Mouse (Mus musculus) kidney, adult 2 months (tissue): ENCODE data around the gene Tanc1. TPM values are rescaled to one million over a fixed set of nuclear protein-coding genes. Genes with fewer than 3 reads are reported as not detected.

Experiments used
- DNase-seq: peaks from one replicate; pipeline ENCODE4 v3.0.0; 2021
- H3K27ac ChIP-seq: fragments of 200-500 bp; 2 replicates; pipeline ENCODE4 v1.5.1; 2012; ENCODE audit warnings: low read depth, low read length, control low read depth, inconsistent platforms; ENCODE audit not compliant: insufficient read depth
- H3K27me3 ChIP-seq: fragments of 200-500 bp; replicated peaks from 2 replicates; pipeline ENCODE4 v1.6.1; 2012; ENCODE audit warnings: mild to moderate bottlenecking, moderate library complexity, low read length, inconsistent platforms; ENCODE audit not compliant: control insufficient read depth, insufficient read depth
- H3K36me3 ChIP-seq: fragments of 200-500 bp; 2 replicates; pipeline ENCODE4 v1.6.1; 2012; ENCODE audit warnings: mild to moderate bottlenecking, moderate library complexity, low read length, inconsistent platforms; ENCODE audit not compliant: control insufficient read depth, insufficient read depth
- H3K4me1 ChIP-seq: fragments of 200-500 bp; 2 replicates; pipeline ENCODE4 v1.6.1; 2011; ENCODE audit warnings: low read length; ENCODE audit not compliant: control insufficient read depth, insufficient read depth
- H3K4me3 ChIP-seq: fragments of 200-500 bp; 2 replicates; pipeline ENCODE4 v1.5.1; 2011; ENCODE audit warnings: mild to moderate bottlenecking, low read depth, low read length, control low read depth; ENCODE audit not compliant: insufficient read depth
- CTCF ChIP-seq: fragments of 200-500 bp; conservative IDR thresholded peaks from 2 replicates; pipeline ENCODE4 v1.5.1; 2011; ENCODE audit warnings: low read depth, mild to moderate bottlenecking, control low read depth, low read length, moderate library complexity, mixed read lengths; ENCODE audit not compliant: insufficient read depth, insufficient read length
- POLR2A ChIP-seq: fragments of 200-500 bp; IDR thresholded peaks from one replicate; pipeline ENCODE4 v1.6.1; 2011; ENCODE audit warnings: low read depth, low read length, control low read depth
- WGBS: fragments of 180-500 bp; shearing (Covaris S2); methylation state at CpG from one replicate; pipeline ENCODE4 v1.1.7; 2018; 5-methylcytosine and 5-hydroxymethylcytosine counted together
- polyA plus RNA-seq: library from polyadenylated mRNA; depleted of rRNA; stranded (reverse); fragments of >200 nt; gene quantifications from 2 replicates; pipeline ENCODE4 v1.2.3, GENCODE M21; 2012

Tanc1 gene
- polyA plus RNA-seq, 1 experiment, result 24.0 TPM

GRCm38 (mm10) chr2:59599338-59600111 lies 12.3 kb upstream of the Tanc1 start:
- WGBS, result 5% methylated on average over 7 of the region's 7 CpGs
- Histone ChIP-seq H3K4me3 (no peak overlapping the region), H3K36me3 (no peaks in the 10 kb centered on the region), H3K27me3 (no peaks in the 10 kb centered on the region), H3K4me1 (peaks cover 22% of the 10 kb centered on the region; the same call in 1 of the 2 replicates), H3K27ac (peak overlapping the region; percentile 7; the same call in 1 of the 2 replicates)
- TF ChIP-seq CTCF, result no peak
- DNase-seq, result peak; percentile 68

GRCm38 (mm10) chr2:59600123-59600840 lies 11.6 kb upstream of the Tanc1 start:
- TF ChIP-seq CTCF, result no peak
- no peak for TF ChIP-seq POLR2A
- peak overlapping the region; percentile 7; the same call in 1 of the 2 replicates for H3K27ac ChIP-seq
- no peaks in the 10 kb centered on the region for H3K27me3 ChIP-seq
- H3K4me1 ChIP-seq, result peaks cover 22% of the 10 kb centered on the region; the same call in 1 of the 2 replicates
- no peaks in the 10 kb centered on the region for H3K36me3 ChIP-seq
- no peak overlapping the region for H3K4me3 ChIP-seq
- DNase-seq, result peak; percentile 92
- WGBS, result 33% methylated on average over 19 of the region's 19 CpGs

GRCm38 (mm10) chr2:59600980-59601379 lies 10.9 kb upstream of the Tanc1 start:
- Histone ChIP-seq H3K27ac (no peak overlapping the region), H3K36me3 (no peaks in the 10 kb centered on the region), H3K4me3 (no peak overlapping the region), H3K4me1 (peaks cover 22% of the 10 kb centered on the region; the same call in 1 of the 2 replicates), H3K27me3 (no peaks in the 10 kb centered on the region)
- DNase-seq, result no peak
- TF ChIP-seq POLR2A, result no peak
- no peak for TF ChIP-seq CTCF
- 71% methylated on average over 2 of the region's 2 CpGs for WGBS

- H3K4me3 ChIP-seq, result no peak overlapping the region
- peaks cover 22% of the 10 kb centered on the region; the same call in 1 of the 2 replicates for H3K4me1 ChIP-seq
- no peaks in the 10 kb centered on the region for H3K36me3 ChIP-seq
- TF ChIP-seq POLR2A (no peak), CTCF (no peak)
- 82% methylated on average over 8 of the region's 8 CpGs for WGBS
- no peaks in the 10 kb centered on the region for H3K27me3 ChIP-seq
- no peak for DNase-seq
- H3K27ac ChIP-seq, result no peak overlapping the region
Measured at GRCm38 (mm10) chr2:59601452-59601851, 10.4 kb upstream of the Tanc1 start.

GRCm38 (mm10) chr2:59608958-59609357 lies 2.9 kb upstream of the Tanc1 start:
- Histone ChIP-seq H3K36me3 (no peaks in the 10 kb centered on the region), H3K27me3 (no peaks in the 10 kb centered on the region), H3K4me1 (peaks cover 8% of the 10 kb centered on the region; the same call in 1 of the 2 replicates), H3K4me3 (no peak overlapping the region), H3K27ac (no peak overlapping the region)
- 39% methylated on average over 5 of the region's 5 CpGs for WGBS
- DNase-seq, result no peak
- TF ChIP-seq CTCF, result no peak
- TF ChIP-seq POLR2A, result no peak

- no peak for TF ChIP-seq CTCF
- TF ChIP-seq POLR2A, result no peak
- peak; percentile 31 for DNase-seq
- no peaks in the 10 kb centered on the region for H3K36me3 ChIP-seq
- no peaks in the 10 kb centered on the region for H3K27me3 ChIP-seq
- peaks cover 17% of the 10 kb centered on the region for H3K4me1 ChIP-seq
- peak overlapping the region; percentile 87 for H3K4me3 ChIP-seq
- peak overlapping the region; percentile 78 for H3K27ac ChIP-seq
- 4% methylated on average over 14 of the region's 14 CpGs for WGBS
Measured at GRCm38 (mm10) chr2:59611216-59611810, 529 bp upstream of the Tanc1 start.

- Histone ChIP-seq H3K36me3 (no peaks in the 10 kb centered on the region), H3K27ac (peak overlapping the region; percentile 45), H3K4me3 (peak overlapping the region; percentile 87), H3K4me1 (peaks cover 21% of the 10 kb centered on the region), H3K27me3 (no peaks in the 10 kb centered on the region)
- WGBS, result under 1% methylated on average over 33 of the region's 33 CpGs
- peak; percentile 65 for DNase-seq
- no peak for TF ChIP-seq CTCF
- TF ChIP-seq POLR2A, result no peak
Measured at GRCm38 (mm10) chr2:59612733-59613473, 1.1 kb downstream of the Tanc1 start.
